Mouse (Mus musculus) stomach, embryonic 14.5 days (tissue): Measurements from ENCODE around the gene Tet3. TPM values are rescaled to one million over a fixed set of nuclear protein-coding genes. Genes with fewer than 3 reads are reported as not detected.

Experiments used
- ATAC-seq: fragments of 200-750 bp; cut with Nextera tagmentation; 2 replicates; pipeline ENCODE4 v1.8.0; 2017; ENCODE audit warnings: low read depth, moderate TSS enrichment; ENCODE audit not compliant: insufficient number of reproducible peaks, insufficient read depth, low FRiP score
- H3K27ac ChIP-seq: fragments of 300-500 bp; sonication (generic); 2 replicates; pipeline ENCODE4 v1.5.1; 2014; ENCODE audit warnings: mild to moderate bottlenecking, low read length, moderate library complexity, mixed read lengths
- H3K27me3 ChIP-seq: fragments of 300-500 bp; sonication (generic); 2 replicates; pipeline ENCODE4 v1.6.1; 2014; ENCODE audit warnings: low read length, control low read depth, mixed read lengths; ENCODE audit not compliant: control insufficient read depth, insufficient read depth
- H3K36me3 ChIP-seq: fragments of 300-500 bp; sonication (generic); 2 replicates; pipeline ENCODE4 v1.6.1; 2014; ENCODE audit warnings: mild to moderate bottlenecking, control low read depth, low read length, moderate library complexity, mixed read lengths; ENCODE audit not compliant: control insufficient read depth, insufficient read depth
- H3K4me1 ChIP-seq: fragments of 300-500 bp; sonication (generic); 2 replicates; pipeline ENCODE4 v1.6.1; 2014; ENCODE audit warnings: low read length, control low read depth, mixed read lengths; ENCODE audit not compliant: control insufficient read depth, insufficient read depth
- H3K4me2 ChIP-seq: fragments of 300-500 bp; sonication (generic); replicated peaks from 2 replicates; pipeline ENCODE4 v1.6.1; 2014; ENCODE audit warnings: low read depth, low read length, control low read depth
- H3K4me3 ChIP-seq: fragments of 300-500 bp; sonication (generic); 2 replicates; pipeline ENCODE4 v1.5.1; 2014; ENCODE audit warnings: low read depth, low read length, control low read depth
- H3K9ac ChIP-seq: fragments of 300-500 bp; sonication (generic); replicated peaks from 2 replicates; pipeline ENCODE4 v1.6.1; 2014; ENCODE audit warnings: low read depth, mild to moderate bottlenecking, control low read depth, low read length, moderate library complexity, mixed read lengths
- H3K9me3 ChIP-seq: fragments of 300-500 bp; sonication (generic); 2 replicates; pipeline ENCODE4 v1.6.1; 2016; ENCODE audit warnings: low read depth, low read length, control low read depth; ENCODE audit not compliant: control insufficient read depth
- WGBS: fragments of 180-500 bp; shearing (Covaris S2); extraction: QIAGEN DNeasy Blood & Tissue Kit; methylation state at CpG from one replicate; pipeline ENCODE4 v1.1.7; 2014; 5-methylcytosine and 5-hydroxymethylcytosine counted together
- polyA plus RNA-seq: library from polyadenylated mRNA; unstranded; fragments of >200 nt; fragmentation: Nextera tagmentation; extraction: Ambion mirVana; gene quantifications from 2 replicates; pipeline ENCODE4 v1.2.1, GENCODE M21; 2014

The Tet3 gene
- polyA plus RNA-seq, 1 experiment from 2014 or later: 49.2 TPM

- Histone ChIP-seq H3K4me1 (0 out of 2 replicates have a peak, but pooled peaks cover 2% of the 10 kb centered on the region), H3K27me3 (no peaks in the 10 kb centered on the region), H3K9ac (no peak overlapping the region), H3K27ac (no peak overlapping the region), H3K4me3 (no peak overlapping the region), H3K4me2 (no peak overlapping the region), H3K36me3 (peaks cover 48% of the 10 kb centered on the region), H3K9me3 (no peaks in the 10 kb centered on the region)
- no peak for ATAC-seq
- WGBS: 96% methylated on average over 2 of the region's 2 CpGs
Observed at GRCm38 (mm10) chr6:83396711-83397110, 62.2 kb downstream of the Tet3 start.

GRCm38 (mm10) chr6:83395544-83396229, 63.2 kb downstream of the Tet3 start:
- 92% methylated on average over 15 of the region's 15 CpGs for WGBS
- Histone ChIP-seq H3K27ac (no peak overlapping the region), H3K4me3 (no peak overlapping the region), H3K36me3 (peaks cover 44% of the 10 kb centered on the region), H3K9me3 (no peaks in the 10 kb centered on the region), H3K27me3 (no peaks in the 10 kb centered on the region), H3K9ac (no peak overlapping the region), H3K4me2 (no peak overlapping the region), H3K4me1 (0 out of 2 replicates have a peak, but pooled peaks cover 2% of the 10 kb centered on the region)
- no peak for ATAC-seq

DNA sequence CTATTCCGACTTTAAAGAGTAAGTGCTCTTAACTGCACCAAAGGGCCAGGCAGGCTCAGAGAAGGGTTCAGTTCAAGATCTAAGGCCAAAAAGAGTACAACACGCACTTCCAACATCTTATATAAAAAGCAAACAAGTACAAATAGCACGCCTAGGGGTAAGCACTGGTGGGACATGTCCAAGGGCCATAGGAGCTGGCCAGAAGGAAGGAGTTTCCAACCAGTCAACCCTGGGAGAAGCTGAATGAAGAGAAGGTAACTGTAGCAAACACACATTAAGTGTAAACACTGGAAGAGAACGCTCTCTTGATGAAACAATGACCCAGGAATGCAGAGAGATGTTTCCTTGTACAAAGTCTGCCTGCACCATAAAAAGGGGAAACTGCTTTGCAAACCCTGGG, 64.8 kb downstream of the Tet3 start:
- Histone ChIP-seq H3K4me2 (no peak overlapping the region), H3K9ac (no peak overlapping the region), H3K9me3 (no peaks in the 10 kb centered on the region), H3K27me3 (no peaks in the 10 kb centered on the region), H3K4me3 (no peak overlapping the region), H3K27ac (no peak overlapping the region), H3K4me1 (0 out of 2 replicates have a peak, but pooled peaks cover 2% of the 10 kb centered on the region), H3K36me3 (peaks cover 44% of the 10 kb centered on the region)
- ATAC-seq: no peak
- 86% methylated on average over 4 of the region's 4 CpGs for WGBS

- 77% methylated on average over 8 of the region's 8 CpGs for WGBS
Observed at GRCm38 (mm10) chr6:83392166-83392780, 66.6 kb downstream of the Tet3 start.

GRCm38 (mm10) chr6:83385569-83386090, 73.3 kb downstream of the Tet3 start:
- ATAC-seq: no peak
- no peak overlapping the region for H3K4me2 ChIP-seq
- H3K27me3 ChIP-seq: no peaks in the 10 kb centered on the region
- whole genome bisulfite sequencing: 90% methylated on average over 9 of the region's 9 CpGs
- no peaks in the 10 kb centered on the region for H3K9me3 ChIP-seq
- H3K4me1 ChIP-seq: no peaks in the 10 kb centered on the region
- H3K9ac ChIP-seq: no peak overlapping the region
- H3K4me3 ChIP-seq: no peak overlapping the region
- no peak overlapping the region for H3K27ac ChIP-seq
- H3K36me3 ChIP-seq: peaks cover 35% of the 10 kb centered on the region

More at GRCm38 (mm10) chr6:83392166-83392780, 66.6 kb downstream of the Tet3 start:
- Histone ChIP-seq H3K27me3 (no peaks in the 10 kb centered on the region), H3K9me3 (no peaks in the 10 kb centered on the region), H3K4me3 (no peak overlapping the region), H3K9ac (no peak overlapping the region), H3K4me1 (no peaks in the 10 kb centered on the region), H3K36me3 (peaks cover 34% of the 10 kb centered on the region), H3K27ac (no peak overlapping the region), H3K4me2 (no peak overlapping the region)
- ATAC-seq: no peak

DNA sequence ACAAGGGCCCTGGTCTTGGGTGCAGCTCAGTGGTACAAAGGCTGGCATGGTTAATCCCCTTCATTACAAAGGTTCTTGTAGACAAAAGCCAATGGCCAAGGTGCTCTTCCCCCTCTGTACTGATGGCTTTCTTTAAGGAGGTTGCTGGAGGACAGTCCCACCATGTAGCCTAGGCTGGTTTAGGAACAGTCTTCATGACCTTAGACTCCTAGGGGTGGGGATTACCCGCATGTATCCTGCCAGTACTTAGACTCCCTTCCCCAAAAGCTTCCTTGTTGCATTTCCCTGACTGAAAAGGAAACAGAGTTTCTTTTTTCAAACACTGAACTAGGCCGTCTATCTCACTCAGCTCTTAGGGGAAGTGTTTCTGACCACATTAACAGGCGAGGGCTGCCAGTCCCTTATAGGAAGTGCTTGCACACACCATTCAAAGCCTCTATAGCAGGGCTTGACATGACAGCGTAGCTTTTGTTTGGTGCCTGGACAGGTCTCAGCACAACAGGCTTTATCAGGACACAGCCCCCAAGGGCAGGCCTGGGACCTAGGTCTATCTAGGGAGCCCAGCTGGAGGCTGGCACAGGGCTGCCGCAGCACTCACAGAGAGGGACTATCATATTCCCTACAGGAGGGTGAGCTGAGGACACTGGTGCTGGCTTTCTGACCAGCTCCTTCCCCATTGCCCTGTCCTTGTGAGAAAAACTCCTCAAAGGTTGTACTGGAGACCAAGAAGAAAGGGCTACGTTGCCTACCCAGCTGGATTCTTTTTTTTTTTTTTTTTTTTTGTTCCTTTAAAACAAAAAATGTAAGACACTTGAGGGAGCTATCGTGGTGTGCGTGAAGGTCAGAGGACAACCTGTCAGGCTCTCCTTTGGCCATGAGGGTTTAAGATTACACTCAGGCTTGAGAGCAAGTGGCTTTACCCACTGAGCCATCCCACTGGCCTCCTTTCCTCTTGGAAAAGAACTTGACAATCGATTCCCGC, 77.1 kb downstream of the Tet3 start:
- Histone ChIP-seq H3K4me2 (no peak overlapping the region), H3K9me3 (no peaks in the 10 kb centered on the region), H3K27ac (no peak overlapping the region), H3K27me3 (no peaks in the 10 kb centered on the region), H3K9ac (no peak overlapping the region), H3K4me1 (no peaks in the 10 kb centered on the region), H3K4me3 (no peak overlapping the region), H3K36me3 (peaks cover 71% of the 10 kb centered on the region)
- ATAC-seq: no peak
- WGBS: 80% methylated on average over 10 of the region's 10 CpGs

GRCm38 (mm10) chr6:83373704-83374300, 85.1 kb downstream of the Tet3 start:
- no peaks in the 10 kb centered on the region for H3K9me3 ChIP-seq
- H3K4me1 ChIP-seq: no peaks in the 10 kb centered on the region
- no peak overlapping the region for H3K4me2 ChIP-seq
- no peak overlapping the region for H3K27ac ChIP-seq
- H3K4me3 ChIP-seq: no peak overlapping the region
- WGBS: 88% methylated on average over 9 of the region's 9 CpGs
- H3K36me3 ChIP-seq: peaks cover 91% of the 10 kb centered on the region
- H3K27me3 ChIP-seq: no peaks in the 10 kb centered on the region
- no peak for ATAC-seq
- no peak overlapping the region for H3K9ac ChIP-seq

DNA sequence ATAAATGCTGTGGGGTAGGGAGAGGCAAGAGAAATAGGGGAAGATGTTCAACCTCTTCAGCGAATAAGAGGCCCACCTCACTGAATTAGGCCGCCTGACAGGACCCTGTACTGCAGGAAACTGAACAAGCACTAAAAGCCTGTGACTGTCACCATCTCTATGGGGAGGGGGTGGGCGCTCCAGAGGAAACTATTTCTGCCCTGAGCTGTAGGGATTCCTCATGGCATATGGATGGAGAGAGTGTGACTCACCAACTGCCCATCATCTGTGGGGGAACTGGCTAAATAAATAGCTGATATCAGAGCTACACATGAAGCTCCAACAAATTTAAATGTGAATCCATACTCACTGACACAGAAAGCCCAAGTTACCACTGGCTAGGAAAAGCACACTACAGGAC, 87.5 kb downstream of the Tet3 start:
- Histone ChIP-seq H3K4me3 (no peak overlapping the region), H3K27me3 (no peaks in the 10 kb centered on the region)
- 94% methylated on average over 3 of the region's 3 CpGs for WGBS

More for the DNA sequence above, 87.5 kb downstream of the Tet3 start:
- ATAC-seq: no peak
- no peaks in the 10 kb centered on the region for H3K4me1 ChIP-seq
- peaks cover 89% of the 10 kb centered on the region for H3K36me3 ChIP-seq
- H3K27ac ChIP-seq: no peak overlapping the region
- H3K4me2 ChIP-seq: no peak overlapping the region
- H3K9ac ChIP-seq: no peak overlapping the region
- H3K9me3 ChIP-seq: no peaks in the 10 kb centered on the region
